Mouse (Mus musculus): ENCODE data around the gene Fkbp1a. TPM values are rescaled to one million over a fixed set of nuclear protein-coding genes. Genes with fewer than 3 reads are reported as not detected.

Gene Fkbp1a
- polyA plus RNA-seq, 1 experiment from 2014 or later, result 973 TPM

DNA sequence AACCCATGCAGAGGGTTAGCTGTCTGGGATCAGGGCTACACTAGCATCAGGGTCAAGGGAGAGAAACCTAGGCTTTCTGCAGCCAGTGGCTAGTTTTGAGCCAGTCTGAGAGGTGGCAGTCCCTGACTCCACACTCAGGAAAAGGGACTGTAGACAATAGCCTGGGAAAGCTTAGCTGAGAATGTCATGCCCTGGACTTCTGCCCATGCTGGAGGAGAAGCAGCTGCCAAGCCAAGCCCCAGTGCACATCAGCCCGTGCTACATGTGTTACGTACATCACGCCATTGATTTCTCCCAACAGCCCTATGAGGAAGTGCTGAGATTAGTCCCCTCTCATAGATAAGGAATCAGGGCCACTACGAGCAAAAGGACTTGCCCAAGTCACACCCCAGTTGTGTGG, 59.8 kb downstream of the Fkbp1a start:
- Histone ChIP-seq H3K4me3 (no peak overlapping the region), H3K27ac (no peak overlapping the region), H3K36me3 (no peaks in the 10 kb centered on the region), H3K4me1 (peaks cover 20% of the 10 kb centered on the region), H3K9me3 (no peaks in the 10 kb centered on the region), H3K27me3 (ENCODE audit: insufficient read depth, poor library complexity, severe bottlenecking) (peaks cover 48% of the 10 kb centered on the region)
- WGBS, result 56% methylated on average over 4 of the region's 4 CpGs
- no peak for DNase-seq (ENCODE audit: low spot score)

DNA sequence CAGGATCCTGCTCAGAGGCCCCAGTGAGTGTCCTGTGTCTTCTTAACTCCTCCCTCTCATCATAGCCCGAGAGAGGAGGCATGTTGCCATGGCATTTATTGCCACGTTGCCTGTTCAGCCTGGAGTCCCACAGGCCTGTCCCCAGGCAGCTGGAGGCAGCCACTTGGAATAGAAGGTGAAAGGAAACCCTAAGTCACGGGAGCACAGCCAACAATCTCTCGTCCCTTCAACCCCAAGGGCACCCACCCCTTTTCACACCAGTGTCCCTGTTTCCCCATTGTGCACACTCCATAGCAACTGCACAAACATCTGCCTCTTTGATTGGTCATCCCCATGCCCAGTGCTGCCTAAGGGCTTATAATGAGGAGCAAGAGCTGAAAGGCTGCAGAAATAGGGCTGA, 61.3 kb downstream of the Fkbp1a start:
- Histone ChIP-seq H3K4me3 (no peak overlapping the region), H3K4me1 (peaks cover 23% of the 10 kb centered on the region), H3K36me3 (no peaks in the 10 kb centered on the region), H3K27ac (no peak overlapping the region), H3K27me3 (ENCODE audit: insufficient read depth, poor library complexity, severe bottlenecking) (peaks cover 57% of the 10 kb centered on the region), H3K9me3 (no peaks in the 10 kb centered on the region)
- 56% methylated on average over 4 of the region's 4 CpGs for WGBS
- no peak for DNase-seq (ENCODE audit: low spot score)

DNA sequence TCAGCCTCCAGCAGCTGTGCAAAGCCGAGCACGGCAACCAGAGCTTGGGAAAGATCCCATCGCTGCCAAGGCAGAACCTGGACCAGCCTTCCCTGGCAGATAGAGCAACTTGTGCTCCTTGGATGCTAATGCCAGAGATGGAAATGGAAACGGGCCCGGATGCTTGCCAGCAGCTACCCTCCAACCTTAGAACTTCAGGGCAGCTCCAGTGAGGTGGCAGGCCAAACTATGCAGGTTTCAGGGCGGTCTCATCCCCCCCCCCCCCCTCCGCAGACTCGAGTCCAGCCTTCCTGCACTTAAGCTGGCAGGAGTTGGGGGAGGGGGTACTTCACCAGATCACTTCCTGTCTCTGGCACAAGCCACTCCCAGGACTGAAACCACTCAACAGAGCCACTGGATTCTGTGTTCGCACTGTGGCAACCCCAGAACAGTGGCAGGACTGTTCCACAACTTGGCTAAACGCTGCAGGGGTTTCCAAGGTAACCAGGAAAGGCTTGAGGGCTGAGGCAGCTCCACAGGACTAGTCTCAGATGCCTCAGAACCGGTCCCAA, 63.2 kb downstream of the Fkbp1a start:
- Histone ChIP-seq H3K4me3 (no peak overlapping the region), H3K27ac (peak overlapping the region; percentile 12; the same call in 1 of the 2 replicates), H3K36me3 (no peaks in the 10 kb centered on the region), H3K4me1 (peaks cover 18% of the 10 kb centered on the region), H3K9me3 (no peaks in the 10 kb centered on the region), H3K27me3 (ENCODE audit: insufficient read depth, poor library complexity, severe bottlenecking) (peaks cover 44% of the 10 kb centered on the region)
- no peak for DNase-seq (ENCODE audit: low spot score)
- 48% methylated on average over 11 of the region's 11 CpGs for WGBS

DNA sequence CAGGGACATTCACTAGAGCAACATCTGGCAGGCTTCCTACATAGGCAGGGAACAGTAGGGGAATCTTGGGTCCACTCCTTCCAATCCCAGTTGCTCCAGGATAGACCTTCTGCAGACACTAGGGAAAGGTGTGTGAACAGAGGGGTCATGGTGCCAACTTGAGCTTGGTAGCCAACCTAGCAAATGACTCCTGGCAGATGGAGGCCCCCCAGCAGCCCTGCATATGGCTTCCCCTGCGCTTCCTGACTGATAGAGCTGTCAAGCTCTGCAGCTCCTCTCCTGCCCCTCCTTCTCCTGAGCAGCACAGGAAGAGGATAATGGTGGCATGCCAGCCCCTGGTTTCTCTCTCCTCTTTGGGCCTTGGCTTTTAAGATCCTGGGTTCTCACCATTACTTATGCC, 66.2 kb downstream of the Fkbp1a start:
- WGBS, result 47% methylated on average over 1 of the region's 1 CpGs
- Histone ChIP-seq H3K4me1 (peaks cover 12% of the 10 kb centered on the region), H3K36me3 (no peaks in the 10 kb centered on the region), H3K9me3 (no peaks in the 10 kb centered on the region), H3K4me3 (no peak overlapping the region), H3K27me3 (ENCODE audit: insufficient read depth, poor library complexity, severe bottlenecking) (peaks cover 20% of the 10 kb centered on the region), H3K27ac (no peak overlapping the region)
- no peak for DNase-seq (ENCODE audit: low spot score)

DNA sequence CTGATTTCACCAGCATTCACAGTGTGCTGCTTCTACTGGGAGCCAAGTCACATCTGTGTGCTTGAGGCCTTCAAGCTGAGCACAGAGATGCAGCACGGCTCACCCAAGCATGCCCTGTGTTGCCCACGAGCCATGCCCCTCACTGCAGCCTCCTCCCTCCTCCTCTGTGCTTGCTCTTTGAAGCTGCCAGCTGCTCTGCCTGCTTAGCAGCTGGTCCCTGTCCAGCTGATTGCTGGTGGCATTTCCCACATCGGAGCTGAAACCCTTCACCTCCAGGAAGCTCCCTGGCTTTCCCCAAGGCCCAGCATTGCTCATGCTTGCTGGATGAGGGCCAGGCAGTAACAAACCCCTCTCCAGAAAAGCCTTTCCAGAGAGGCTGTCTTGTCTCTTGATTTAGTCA, 67.7 kb downstream of the Fkbp1a start:
- peaks cover 16% of the 10 kb centered on the region for H3K27me3 ChIP-seq (ENCODE audit: insufficient read depth, poor library complexity, severe bottlenecking)
- no peak overlapping the region for H3K27ac ChIP-seq
- H3K4me3 ChIP-seq, result no peak overlapping the region
- H3K36me3 ChIP-seq, result no peaks in the 10 kb centered on the region
- H3K4me1 ChIP-seq, result peaks cover 12% of the 10 kb centered on the region
- H3K9me3 ChIP-seq, result no peaks in the 10 kb centered on the region
- 53% methylated on average over 3 of the region's 3 CpGs for WGBS
- DNase-seq (ENCODE audit: low spot score), result no peak

Other genes starting within 250 kb of the Fkbp1a start
- not detected in 2 replicates for gene 4921509C19Rik, start 66.3 kb upstream of the Fkbp1a start, polyA plus RNA-seq (2016; fragmentation: Nextera tagmentation; extraction: Ambion mirVana)
- gene Nsfl1c, start 48.3 kb upstream of the Fkbp1a start, polyA plus RNA-seq (2016; fragmentation: Nextera tagmentation; extraction: Ambion mirVana), result 195 and 247 TPM in 2 replicates
- 1.00 and 1.1 TPM in 2 replicates for gene Sdcbp2, start 30.1 kb downstream of the Fkbp1a start, polyA plus RNA-seq (2016; fragmentation: Nextera tagmentation; extraction: Ambion mirVana)
- 0.30 and 0.83 TPM in 2 replicates for gene Snph, start 90.1 kb downstream of the Fkbp1a start, polyA plus RNA-seq (2016; fragmentation: Nextera tagmentation; extraction: Ambion mirVana)
- gene Rad21l, start 126.0 kb downstream of the Fkbp1a start, polyA plus RNA-seq (2016; fragmentation: Nextera tagmentation; extraction: Ambion mirVana), result not detected in 2 replicates
- 1.2 and 2.1 TPM in 2 replicates for gene Tmem74b, start 159.5 kb downstream of the Fkbp1a start, polyA plus RNA-seq (2016; fragmentation: Nextera tagmentation; extraction: Ambion mirVana)
- 37.2 and 43.1 TPM in 2 replicates for gene Psmf1, start 201.7 kb downstream of the Fkbp1a start, polyA plus RNA-seq (2016; fragmentation: Nextera tagmentation; extraction: Ambion mirVana)

Data from heart, embryonic 10.5 days (tissue).